Mouse (Mus musculus): ENCODE data around the gene Creb3l4. TPM values are rescaled to one million over a fixed set of nuclear protein-coding genes. Genes with fewer than 3 reads are reported as not detected.

Creb3l4 gene
- polyA plus RNA-seq, 1 experiment from 2014 or later = 3.8 TPM

- Histone ChIP-seq H3K4me2 (replicated peaks) (no peak overlapping the region), H3K27ac (no peak overlapping the region), H3K9me3 (no peaks in the 10 kb centered on the region), H3K36me3 (peaks cover 79% of the 10 kb centered on the region), H3K9ac (no peak overlapping the region), H3K4me1 (no peaks in the 10 kb centered on the region), H3K4me3 (no peak overlapping the region), H3K27me3 (replicated peaks) (no peaks in the 10 kb centered on the region)
- 92% methylated on average over 11 of the region's 11 CpGs for WGBS
- no peak for ATAC-seq (ENCODE audit: low FRiP score, low read depth)
Measured at GRCm38 (mm10) chr3:90275286-90275685, 32.0 kb upstream of the Creb3l4 start.

GRCm38 (mm10) chr3:90273855-90274254 is 30.5 kb upstream of the Creb3l4 start:
- Histone ChIP-seq H3K36me3 (peaks cover 73% of the 10 kb centered on the region), H3K9me3 (no peaks in the 10 kb centered on the region), H3K9ac (no peak overlapping the region), H3K4me3 (no peak overlapping the region), H3K27me3 (replicated peaks) (no peaks in the 10 kb centered on the region), H3K27ac (no peak overlapping the region), H3K4me2 (replicated peaks) (no peak overlapping the region), H3K4me1 (no peaks in the 10 kb centered on the region)
- WGBS = 92% methylated on average over 22 of the region's 22 CpGs
- no peak for ATAC-seq (ENCODE audit: low FRiP score, low read depth)

- Histone ChIP-seq H3K9me3 (no peaks in the 10 kb centered on the region), H3K4me3 (no peak overlapping the region), H3K27me3 (replicated peaks) (no peaks in the 10 kb centered on the region), H3K9ac (no peak overlapping the region), H3K4me2 (replicated peaks) (no peak overlapping the region), H3K4me1 (no peaks in the 10 kb centered on the region), H3K27ac (no peak overlapping the region), H3K36me3 (peaks cover 58% of the 10 kb centered on the region)
- 71% methylated on average over 9 of the region's 9 CpGs for WGBS
- no peak for ATAC-seq (ENCODE audit: low FRiP score, low read depth)
Measured at GRCm38 (mm10) chr3:90272170-90272569, 28.9 kb upstream of the Creb3l4 start.

- Histone ChIP-seq H3K9me3 (no peaks in the 10 kb centered on the region), H3K4me3 (no peak overlapping the region), H3K36me3 (peaks cover 46% of the 10 kb centered on the region), H3K4me2 (replicated peaks) (no peak overlapping the region), H3K27me3 (replicated peaks) (no peaks in the 10 kb centered on the region), H3K9ac (no peak overlapping the region), H3K4me1 (peaks cover 9% of the 10 kb centered on the region), H3K27ac (no peak overlapping the region)
- no peak for ATAC-seq (ENCODE audit: low FRiP score, low read depth)
- 94% methylated on average over 8 of the region's 8 CpGs for WGBS
Measured at GRCm38 (mm10) chr3:90270784-90271183, 27.5 kb upstream of the Creb3l4 start.

DNA sequence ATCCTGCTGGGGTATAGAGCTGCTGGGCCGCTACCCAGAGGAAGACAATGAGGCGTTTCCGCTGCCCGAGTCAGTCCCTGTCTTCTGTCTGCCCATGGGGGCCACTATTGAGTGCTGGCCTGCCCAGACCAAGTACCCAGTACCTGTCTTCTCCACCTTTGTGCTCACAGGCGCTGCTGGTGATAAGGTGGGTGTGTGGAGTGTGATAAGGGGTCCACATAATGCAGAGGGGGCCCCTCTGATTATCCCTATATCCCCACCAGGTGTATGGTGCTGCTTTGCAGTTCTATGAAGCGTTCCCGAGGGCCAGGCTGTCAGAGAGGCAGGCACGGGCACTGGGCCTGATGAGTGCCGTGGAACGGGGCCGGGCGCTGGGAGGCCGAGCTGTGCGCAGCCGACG is 25.7 kb upstream of the Creb3l4 start:
- no peak overlapping the region for H3K27ac ChIP-seq
- H3K9me3 ChIP-seq = no peaks in the 10 kb centered on the region
- no peaks in the 10 kb centered on the region for H3K27me3 ChIP-seq (replicated peaks)
- peaks cover 9% of the 10 kb centered on the region for H3K4me1 ChIP-seq
- 91% methylated on average over 16 of the region's 16 CpGs for WGBS
- H3K4me3 ChIP-seq = no peak overlapping the region
- no peak overlapping the region for H3K4me2 ChIP-seq (replicated peaks)
- no peak for ATAC-seq (ENCODE audit: low FRiP score, low read depth)
- H3K36me3 ChIP-seq = peaks cover 40% of the 10 kb centered on the region
- no peak overlapping the region for H3K9ac ChIP-seq

- peaks cover 39% of the 10 kb centered on the region for H3K36me3 ChIP-seq
- 92% methylated on average over 11 of the region's 11 CpGs for WGBS
Measured at GRCm38 (mm10) chr3:90268190-90268589, 24.9 kb upstream of the Creb3l4 start.

DNA sequence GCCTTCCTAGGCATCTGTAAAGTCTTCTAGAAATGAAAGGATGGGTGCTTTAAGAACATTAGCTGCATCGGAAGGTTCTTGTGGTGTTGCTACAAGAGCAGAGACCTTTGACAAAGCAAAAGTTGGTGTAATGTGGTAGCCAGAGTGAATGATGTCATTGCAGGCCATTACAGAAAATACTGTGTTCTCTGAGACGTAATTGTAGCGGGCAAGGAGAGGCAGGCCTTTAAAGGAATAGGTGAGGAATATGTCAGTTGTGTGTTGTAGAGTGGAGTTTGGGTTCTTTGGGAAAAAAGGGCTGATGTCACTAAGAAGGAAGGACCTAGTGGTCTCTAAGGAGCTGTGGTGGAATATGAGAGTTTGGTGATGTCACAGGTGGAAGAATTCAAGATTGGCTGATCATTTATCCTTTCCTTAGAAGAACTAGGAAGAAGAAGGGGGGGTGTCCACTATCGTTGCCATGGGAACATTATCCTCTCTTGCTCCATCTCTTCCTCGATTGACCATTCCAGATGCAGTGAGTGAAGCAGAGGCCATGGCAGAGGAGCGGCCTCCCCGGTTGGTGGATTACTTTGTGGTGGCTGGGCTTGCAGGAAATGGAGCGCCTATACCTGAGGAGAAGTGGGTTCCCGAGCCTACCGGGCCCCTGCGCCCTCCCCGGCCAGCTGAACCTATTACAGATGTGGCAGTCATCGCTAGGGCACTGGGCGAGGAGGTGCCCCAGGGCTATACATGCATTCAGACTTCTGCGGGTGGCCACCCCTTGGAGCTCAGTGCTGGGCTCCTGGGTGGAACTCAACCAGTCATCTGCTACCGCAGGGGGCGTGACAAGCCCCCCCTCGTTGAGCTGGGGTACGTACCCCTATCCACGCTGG is 23.8 kb upstream of the Creb3l4 start:
- no peak overlapping the region for H3K4me3 ChIP-seq
- H3K4me1 ChIP-seq = peaks cover 9% of the 10 kb centered on the region
- H3K9me3 ChIP-seq = no peaks in the 10 kb centered on the region
- peaks cover 40% of the 10 kb centered on the region for H3K36me3 ChIP-seq
- no peak for ATAC-seq (ENCODE audit: low FRiP score, low read depth)
- WGBS = 93% methylated on average over 20 of the region's 20 CpGs
- H3K4me2 ChIP-seq (replicated peaks) = 0 out of 2 replicates have a peak overlapping the region, but pooled peaks have one; percentile 81
- H3K27me3 ChIP-seq (replicated peaks) = no peaks in the 10 kb centered on the region
- H3K27ac ChIP-seq = no peak overlapping the region
- no peak overlapping the region for H3K9ac ChIP-seq

More at GRCm38 (mm10) chr3:90268190-90268589, 24.9 kb upstream of the Creb3l4 start:
- no peaks in the 10 kb centered on the region for H3K27me3 ChIP-seq (replicated peaks)
- H3K9ac ChIP-seq = no peak overlapping the region
- H3K4me2 ChIP-seq (replicated peaks) = no peak overlapping the region
- H3K27ac ChIP-seq = no peak overlapping the region
- H3K4me1 ChIP-seq = peaks cover 9% of the 10 kb centered on the region
- no peak overlapping the region for H3K4me3 ChIP-seq
- no peaks in the 10 kb centered on the region for H3K9me3 ChIP-seq
- no peak for ATAC-seq (ENCODE audit: low FRiP score, low read depth)

DNA sequence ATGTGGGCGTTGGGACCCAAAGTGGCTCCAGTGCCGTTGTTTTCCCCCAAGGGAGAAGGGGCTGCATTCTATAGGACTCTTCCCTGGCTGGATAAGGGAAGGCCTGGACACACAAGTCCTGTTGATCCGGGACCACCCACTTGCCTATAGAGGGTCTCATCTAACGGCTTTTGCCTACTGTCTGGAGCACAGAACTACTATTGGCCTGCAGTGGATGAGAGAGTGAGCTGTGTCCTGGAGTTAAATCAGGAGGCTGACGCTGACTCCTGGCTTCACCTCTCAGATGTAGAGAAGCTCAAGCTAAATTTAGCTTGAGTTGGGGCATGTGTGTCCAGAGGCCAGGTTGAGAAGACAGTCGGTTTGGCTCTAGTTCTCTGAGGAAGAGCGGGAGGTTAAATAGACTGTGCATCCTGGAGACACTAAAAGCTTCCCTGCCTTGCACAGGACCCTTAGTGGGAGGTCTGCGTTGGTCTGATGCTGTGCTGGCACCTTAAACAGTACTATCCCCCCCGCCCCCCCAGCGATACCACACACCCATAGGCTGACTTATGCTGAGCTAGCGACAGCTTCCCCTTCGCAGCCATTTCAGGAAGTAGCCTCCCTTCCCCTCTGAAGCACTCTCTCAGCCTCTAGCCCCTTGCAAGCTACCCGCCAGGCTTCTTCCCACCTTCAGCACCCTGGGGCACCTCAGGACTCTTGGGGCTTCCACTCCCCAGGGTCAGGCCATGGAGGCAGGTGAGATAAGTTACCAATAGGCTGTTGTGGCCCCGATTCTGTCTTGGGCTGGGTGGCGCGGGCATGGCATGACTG is 22.8 kb upstream of the Creb3l4 start:
- Histone ChIP-seq H3K4me1 (peaks cover 9% of the 10 kb centered on the region), H3K27ac (peak overlapping the region; percentile 92), H3K9me3 (no peaks in the 10 kb centered on the region), H3K36me3 (peaks cover 42% of the 10 kb centered on the region), H3K27me3 (replicated peaks) (no peaks in the 10 kb centered on the region), H3K4me3 (peak overlapping the region; percentile 93), H3K9ac (peak overlapping the region; percentile 94), H3K4me2 (replicated peaks) (peak overlapping the region; percentile 81)
- WGBS = 30% methylated on average over 16 of the region's 16 CpGs
- ATAC-seq (ENCODE audit: low FRiP score, low read depth) = peak; percentile 48

DNA sequence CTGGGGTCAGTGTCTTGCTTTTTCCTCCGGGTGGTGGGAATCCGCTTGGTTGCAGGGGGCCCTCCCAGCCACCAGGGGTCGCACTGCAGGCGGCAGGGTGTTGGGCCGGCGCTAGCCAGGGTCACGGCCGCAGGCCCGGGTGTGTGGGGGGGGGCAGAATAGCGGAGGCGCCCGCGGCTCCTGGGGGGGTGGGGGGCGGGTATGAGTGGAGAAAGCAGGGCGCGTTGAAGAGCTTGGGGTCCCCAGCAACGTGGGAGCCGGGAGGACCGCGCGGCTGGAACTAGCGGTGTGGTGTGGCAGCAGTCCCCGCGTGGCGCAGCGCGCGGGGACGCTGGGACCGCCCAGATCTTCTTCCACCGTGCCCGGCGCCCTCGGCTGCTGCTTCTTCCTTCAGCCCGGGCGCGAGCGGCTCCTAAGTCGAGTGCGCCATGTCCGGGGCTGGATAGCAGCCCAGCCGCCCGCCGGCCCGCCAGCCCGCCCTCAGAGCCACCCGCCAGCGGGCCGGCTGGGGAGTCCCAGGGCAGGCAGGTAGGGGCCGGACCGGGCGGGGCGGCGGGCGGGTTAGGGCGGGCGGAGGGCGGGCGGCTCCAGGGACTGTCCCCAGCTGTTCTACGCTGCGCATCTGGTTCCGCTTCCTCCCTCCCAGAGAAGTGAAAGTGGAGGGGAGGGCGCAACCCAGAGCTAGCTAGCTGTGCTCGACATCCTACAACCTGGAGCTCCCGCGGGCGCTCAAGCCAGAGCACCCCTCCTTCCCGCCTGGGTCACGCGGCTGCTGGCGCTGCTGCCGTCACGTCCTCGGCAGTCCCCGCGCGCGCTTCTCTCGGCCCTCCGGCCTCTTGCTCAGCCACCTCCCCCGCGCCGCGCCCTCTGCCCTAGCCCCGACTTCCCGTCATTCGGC is 22.0 kb upstream of the Creb3l4 start, which contains the start of gene Dennd4b:
Gene Dennd4b (plus strand): TSS at position 152 of the 898 bp plus-strand sequence.
- H3K9me3 ChIP-seq = no peaks in the 10 kb centered on the region
- under 1% methylated on average over 80 of the region's 87 CpGs for WGBS
- no peaks in the 10 kb centered on the region for H3K27me3 ChIP-seq (replicated peaks)
- H3K4me1 ChIP-seq = peaks cover 9% of the 10 kb centered on the region
- peak; percentile 90 for ATAC-seq (ENCODE audit: low FRiP score, low read depth)
- H3K4me2 ChIP-seq (replicated peaks) = peak within 1 kb of the TSS; percentile 81
- peaks cover 42% of the 10 kb centered on the region for H3K36me3 ChIP-seq
- H3K27ac ChIP-seq = peak within 1 kb of the TSS; percentile 92
- peak within 1 kb of the TSS; percentile 93 for H3K4me3 ChIP-seq
- peak within 1 kb of the TSS; percentile 94 for H3K9ac ChIP-seq

GRCm38 (mm10) chr3:90264687-90265033 is 21.3 kb upstream of the Creb3l4 start:
- Histone ChIP-seq H3K27ac (no peak overlapping the region), H3K36me3 (peaks cover 45% of the 10 kb centered on the region)
- 37% methylated on average over 10 of the region's 10 CpGs for WGBS

GRCm38 (mm10) chr3:90263121-90263771 is 19.9 kb upstream of the Creb3l4 start:
- 93% methylated on average over 5 of the region's 5 CpGs for WGBS
- Histone ChIP-seq H3K9me3 (no peaks in the 10 kb centered on the region), H3K4me2 (replicated peaks) (no peak overlapping the region), H3K27ac (no peak overlapping the region), H3K9ac (no peak overlapping the region), H3K27me3 (replicated peaks) (no peaks in the 10 kb centered on the region), H3K36me3 (peaks cover 54% of the 10 kb centered on the region), H3K4me1 (peaks cover 9% of the 10 kb centered on the region), H3K4me3 (no peak overlapping the region)
- ATAC-seq (ENCODE audit: low FRiP score, low read depth) = no peak

More at GRCm38 (mm10) chr3:90264687-90265033, 21.3 kb upstream of the Creb3l4 start:
- Histone ChIP-seq H3K4me2 (replicated peaks) (peak overlapping the region; percentile 81), H3K9me3 (no peaks in the 10 kb centered on the region), H3K27me3 (replicated peaks) (no peaks in the 10 kb centered on the region), H3K4me1 (peaks cover 9% of the 10 kb centered on the region), H3K4me3 (peak overlapping the region; percentile 93), H3K9ac (peak overlapping the region; percentile 94; the same call in 1 of the 2 replicates)
- ATAC-seq (ENCODE audit: low FRiP score, low read depth) = no peak
